Mouse (Mus musculus) urinary bladder, adult 2 months (tissue): ENCODE measurements around the gene Thy1. TPM values are rescaled to one million over a fixed set of nuclear protein-coding genes. Genes with fewer than 3 reads are reported as not detected.

Source experiments
- DNase-seq: peaks from one replicate; pipeline ENCODE4 v3.0.0; 2022; ENCODE audit warnings: low spot score
- polyA plus RNA-seq: library from polyadenylated mRNA; depleted of rRNA; stranded (reverse); fragments of >200 nt; gene quantifications from 2 replicates; pipeline ENCODE4 v1.2.3, GENCODE M21; 2012; rRNA removed

Thy1 gene
- 93.6 and 128 TPM in 2 replicates for polyA plus RNA-seq

DNA sequence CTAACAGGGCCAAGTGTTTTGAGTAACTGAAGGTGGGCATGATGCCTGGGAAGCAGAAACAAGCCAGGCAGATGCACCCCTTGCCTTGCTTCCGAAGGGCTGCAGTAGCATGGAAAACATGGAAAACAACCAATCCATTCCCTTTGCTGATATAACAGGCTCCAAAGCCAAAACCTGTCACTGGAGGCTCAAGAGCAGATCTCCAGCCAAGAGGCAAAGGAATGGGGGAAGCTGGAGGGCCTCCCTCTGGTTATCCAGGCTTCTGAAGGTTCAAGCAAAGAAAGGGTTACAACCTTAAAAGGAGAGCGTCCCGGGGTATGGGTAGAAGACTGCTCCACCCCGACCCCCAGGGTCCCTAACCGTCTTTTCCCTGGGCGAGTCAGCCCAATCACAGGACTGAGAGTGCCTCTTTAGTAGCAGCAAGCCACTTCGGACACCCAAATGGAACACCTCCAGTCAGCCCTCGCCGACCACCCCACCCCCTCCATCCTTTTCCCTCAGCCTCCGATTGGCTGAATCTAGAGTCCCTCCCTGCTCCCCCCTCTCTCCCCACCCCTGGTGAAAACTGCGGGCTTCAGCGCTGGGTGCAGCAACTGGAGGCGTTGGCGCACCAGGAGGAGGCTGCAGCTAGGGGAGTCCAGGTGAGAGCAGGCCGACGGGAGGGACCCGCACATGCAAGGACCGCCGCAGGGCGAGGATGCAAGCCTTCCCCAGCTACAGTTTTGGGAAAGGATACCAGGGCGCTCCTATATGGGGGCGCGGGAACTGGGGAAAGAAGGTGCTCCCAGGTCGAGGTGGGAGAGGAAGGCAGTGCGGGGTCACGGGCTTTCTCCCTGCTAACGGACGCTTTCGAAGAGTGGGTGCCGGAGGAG, at the start of gene Thy1:
Gene Thy1 (plus strand): TSS at position 549 of the 872 bp plus-strand sequence.
- no peak for DNase-seq

DNA sequence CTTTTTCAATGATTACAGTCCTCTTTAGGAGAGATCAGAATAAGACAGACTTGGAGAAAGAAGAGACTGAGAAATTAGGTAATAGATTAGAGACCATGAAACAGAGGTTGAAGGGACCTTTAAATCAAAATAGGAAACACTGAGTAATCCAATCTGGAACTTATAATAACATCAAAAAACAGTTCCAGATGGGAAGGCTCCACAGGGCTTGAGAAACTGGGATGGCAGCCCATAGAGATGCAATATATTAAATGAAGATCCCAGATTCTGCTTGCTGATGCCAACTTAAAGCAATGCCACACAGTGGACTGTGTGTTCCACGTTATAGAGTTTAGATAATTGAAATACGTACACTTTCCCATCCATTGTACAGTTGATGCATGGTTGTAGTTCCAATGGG, 45.5 kb upstream of the Thy1 start:
- no peak for DNase-seq

DNA sequence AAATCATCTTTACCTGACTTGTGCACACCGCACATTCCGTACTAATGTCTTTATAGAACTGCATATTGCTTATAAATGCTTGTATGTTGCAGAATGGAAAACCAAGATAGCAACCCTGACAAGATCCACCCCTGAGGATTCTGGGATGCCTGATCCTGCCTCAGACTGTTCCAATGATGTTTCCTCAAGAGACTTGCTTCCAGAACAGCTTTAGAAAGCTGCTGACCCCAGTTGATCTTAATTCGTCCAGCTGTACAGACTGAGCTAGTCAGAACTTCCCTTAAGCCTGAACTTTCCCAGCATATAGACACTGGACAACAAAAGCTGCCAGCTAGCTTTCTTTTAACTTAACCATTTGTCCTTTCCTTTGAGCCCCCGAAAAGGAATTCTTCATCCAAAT, 44.3 kb upstream of the Thy1 start:
- DNase-seq: no peak

DNA sequence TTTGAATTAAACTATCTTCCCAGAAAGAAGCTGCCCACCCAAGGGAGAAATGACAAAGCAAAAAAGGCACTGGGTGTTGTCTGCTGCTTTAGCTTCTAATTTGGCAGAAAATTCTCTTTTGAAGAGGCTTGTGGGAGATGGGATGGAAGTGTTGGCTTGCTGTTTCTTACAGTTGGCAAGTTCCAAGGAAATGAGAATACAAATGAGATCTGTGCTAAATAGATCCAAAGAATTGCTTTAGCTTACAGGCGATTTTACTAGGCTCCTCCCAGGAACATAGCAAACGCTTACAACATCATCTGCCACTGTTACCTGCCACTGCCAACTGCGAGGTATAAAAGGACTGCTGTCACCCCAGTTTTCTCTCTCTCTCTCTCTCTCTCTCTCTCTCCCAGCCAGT, 38.8 kb upstream of the Thy1 start:
- DNase-seq: no peak

DNA sequence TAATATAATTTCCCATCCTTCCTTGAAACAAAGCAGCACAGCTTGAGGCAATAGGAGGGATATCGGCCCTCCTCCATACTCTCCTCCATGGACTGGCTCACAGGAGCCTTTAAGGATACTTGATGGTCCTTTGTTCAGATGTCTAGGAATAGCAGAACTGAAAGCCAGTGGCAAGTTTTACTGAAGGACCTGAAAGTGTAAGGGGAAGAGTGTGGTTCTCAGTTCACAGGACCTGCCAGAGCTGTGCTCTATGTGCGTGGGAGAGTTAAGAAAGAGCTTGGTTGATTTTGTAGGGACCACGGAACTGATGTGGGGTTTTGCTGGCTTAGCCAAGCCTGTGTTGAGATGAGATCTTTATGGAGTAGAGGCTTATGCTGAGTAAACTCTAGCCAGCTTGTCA, 37.9 kb upstream of the Thy1 start:
- DNase-seq: no peak

DNA sequence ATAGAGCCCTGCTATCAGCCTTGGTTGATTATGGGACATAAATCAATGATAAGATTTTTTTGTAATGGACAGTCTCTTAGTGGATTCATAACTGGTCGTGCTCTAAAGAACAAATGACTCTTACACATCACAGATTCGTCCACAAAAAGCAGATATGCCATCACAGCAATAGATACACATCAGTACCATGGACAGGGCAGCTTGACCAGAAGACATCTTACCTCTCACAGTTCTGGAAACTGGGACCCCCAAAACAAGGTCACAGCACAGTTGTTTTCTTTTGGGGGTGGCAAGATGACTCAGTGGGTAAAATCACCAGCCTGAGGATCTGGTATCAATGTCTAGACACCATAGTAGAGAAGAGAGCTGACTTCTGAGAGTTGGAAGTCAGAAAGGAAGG, 35.9 kb upstream of the Thy1 start:
- DNase-seq: no peak

DNA sequence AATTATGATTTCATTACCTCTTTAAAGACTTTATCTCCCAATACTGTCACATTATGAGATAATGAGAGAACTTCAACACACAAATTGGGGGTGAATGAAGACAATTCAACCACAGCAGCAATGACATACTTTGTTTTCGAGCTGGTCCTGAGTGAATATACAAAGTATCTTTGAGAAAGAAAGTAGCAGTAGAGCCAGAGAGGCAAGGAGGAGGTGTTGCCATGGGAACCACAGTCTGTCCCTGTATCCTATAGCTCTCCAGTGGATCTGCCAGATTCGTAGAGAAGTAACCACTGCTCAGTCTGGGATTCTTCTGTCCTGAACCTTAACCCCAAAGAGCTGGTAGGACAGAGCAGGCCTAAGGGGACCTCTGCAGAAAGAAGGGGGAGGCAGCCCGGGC, 35.2 kb upstream of the Thy1 start:
- no peak for DNase-seq

DNA sequence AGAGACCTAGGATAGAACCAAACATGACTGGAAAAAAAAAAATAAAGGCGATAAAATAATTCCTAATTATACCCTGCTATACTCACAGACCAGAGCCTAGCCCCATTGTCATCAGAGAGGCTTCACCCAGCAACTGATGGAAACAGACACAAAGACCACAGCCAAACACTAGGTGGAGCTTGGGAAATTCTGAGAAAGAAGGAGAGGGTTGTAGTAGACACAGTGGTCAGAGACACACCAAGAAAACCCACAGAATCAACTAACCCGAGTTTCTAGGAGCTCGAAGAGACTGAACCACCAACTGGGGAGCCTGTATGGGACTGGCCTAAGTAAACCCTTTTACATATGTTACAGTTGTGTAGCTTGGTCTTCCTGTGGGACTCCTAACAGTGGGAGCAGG, 32.3 kb upstream of the Thy1 start:
- DNase-seq: no peak

DNA sequence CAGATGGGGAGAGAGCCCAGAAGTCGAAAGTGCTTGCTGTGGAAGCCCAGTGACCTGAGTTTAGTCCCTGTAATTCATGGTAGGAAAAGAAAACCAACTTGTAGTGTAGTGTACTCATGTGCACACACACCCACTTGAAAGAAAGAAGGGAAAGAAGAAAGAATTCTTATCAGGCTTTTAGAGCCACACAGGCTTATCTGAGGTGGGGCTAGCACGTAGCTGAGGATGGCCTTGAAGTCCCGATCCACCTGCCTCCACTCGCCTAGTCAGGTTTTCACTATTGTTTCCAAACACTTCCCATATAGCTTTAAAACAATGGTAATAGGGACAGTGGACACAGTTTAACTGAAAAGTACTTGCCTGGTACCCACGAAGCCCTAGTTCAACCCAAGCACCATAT, 31.5 kb upstream of the Thy1 start:
- no peak for DNase-seq

DNA sequence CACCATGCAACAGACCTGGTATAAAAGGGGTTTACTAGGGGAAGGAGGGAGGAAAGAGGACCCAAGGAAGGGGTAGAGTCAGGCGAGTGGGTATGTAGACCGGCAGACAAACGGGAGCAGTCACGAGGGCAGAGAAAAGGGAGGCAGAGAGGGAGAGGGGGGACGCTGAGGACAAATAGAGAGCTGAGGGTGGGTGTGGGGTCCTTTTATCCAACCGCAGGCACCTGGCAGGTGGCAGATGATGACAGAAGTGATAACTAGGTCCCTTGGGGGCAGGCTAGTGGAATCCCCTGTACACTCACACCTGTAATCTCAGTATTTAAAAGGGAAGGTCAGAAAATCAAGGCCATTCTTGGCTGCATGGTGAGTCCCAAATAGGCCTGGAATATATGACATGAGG, 31.0 kb upstream of the Thy1 start:
- no peak for DNase-seq

DNA sequence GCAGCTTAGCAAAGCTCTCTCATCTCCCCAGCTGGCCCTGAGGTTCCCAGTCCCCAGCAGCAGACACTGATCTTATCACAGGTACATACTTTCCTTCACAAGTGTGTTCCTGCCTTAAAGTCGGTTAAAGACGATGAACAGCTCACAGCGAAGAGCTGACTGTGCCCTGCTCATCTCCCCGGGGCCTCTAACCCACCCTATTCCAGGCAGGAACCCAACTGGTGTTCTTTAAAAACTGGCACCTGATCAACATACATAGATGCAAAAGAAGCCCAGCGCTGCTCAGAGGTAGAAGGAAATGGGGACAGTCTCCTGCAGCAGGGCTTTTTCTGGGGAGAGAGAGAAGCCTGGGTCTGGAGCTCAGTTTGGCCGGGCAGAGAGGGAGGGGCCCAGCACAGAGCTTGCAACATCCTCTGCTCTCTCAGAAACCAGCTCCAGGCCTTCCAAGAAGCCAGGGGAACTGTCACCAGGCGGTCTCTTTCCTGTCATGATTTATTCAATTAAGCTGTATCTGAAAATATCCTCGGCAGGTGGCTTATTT, 30.4 kb upstream of the Thy1 start:
- DNase-seq: no peak

DNA sequence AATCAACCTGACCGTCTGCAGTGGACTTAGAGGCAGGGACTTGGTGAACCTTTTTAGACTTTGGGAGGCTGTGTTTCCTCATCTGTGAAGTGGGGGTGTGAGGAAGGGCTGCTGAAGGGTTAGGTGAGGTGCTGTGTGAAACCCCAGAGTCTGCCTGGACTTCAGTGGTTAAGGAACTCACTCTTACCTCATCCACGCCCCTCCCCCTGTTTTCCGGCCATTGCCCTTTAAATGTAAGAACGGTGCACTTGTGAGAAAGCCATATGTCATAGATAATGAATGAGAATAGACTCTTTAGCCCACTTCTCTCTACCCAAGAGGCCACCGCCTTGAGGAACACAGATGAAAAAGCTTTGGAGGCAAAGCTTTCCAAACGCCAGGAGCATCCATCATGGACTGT, 29.4 kb upstream of the Thy1 start:
- DNase-seq: no peak

DNA sequence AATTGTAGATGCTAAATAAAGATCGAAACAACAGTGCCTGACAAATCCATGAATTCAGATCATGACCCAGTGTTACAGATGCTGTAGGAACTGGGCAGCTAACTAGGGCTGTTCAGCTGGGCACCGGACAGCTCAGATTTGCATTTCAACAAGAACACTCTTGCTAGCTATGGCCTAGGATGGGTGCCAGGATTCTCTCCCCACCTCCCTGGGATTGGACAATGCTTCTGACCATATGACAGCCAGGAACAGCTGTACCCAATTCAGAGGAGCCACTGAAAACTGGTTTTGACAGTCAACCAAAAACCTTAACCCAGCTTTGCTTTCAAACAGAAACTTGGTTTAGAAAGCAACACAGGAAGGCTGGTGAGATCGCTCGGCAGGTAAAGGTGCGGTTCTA, 26.9 kb upstream of the Thy1 start:
- DNase-seq: no peak

DNA sequence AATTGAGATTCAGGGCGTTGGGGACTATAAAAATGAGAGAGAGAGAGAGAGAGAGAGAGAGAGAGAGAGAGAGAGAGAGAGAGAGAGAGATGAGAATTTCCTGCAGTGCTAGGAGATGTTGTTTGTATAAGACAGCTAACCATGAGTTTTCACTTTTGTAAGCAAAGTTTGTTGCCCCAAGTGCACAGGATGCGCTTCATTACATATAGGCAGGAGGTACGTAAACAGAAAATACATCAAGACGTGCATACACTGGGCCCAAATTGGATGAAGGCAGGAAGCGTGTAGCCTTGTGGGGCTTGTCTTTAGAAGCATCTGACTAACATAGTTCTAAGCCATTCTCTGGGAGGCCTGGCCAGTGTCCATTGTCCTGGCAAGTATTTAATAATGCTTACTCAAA, 25.3 kb upstream of the Thy1 start:
- DNase-seq: no peak

DNA sequence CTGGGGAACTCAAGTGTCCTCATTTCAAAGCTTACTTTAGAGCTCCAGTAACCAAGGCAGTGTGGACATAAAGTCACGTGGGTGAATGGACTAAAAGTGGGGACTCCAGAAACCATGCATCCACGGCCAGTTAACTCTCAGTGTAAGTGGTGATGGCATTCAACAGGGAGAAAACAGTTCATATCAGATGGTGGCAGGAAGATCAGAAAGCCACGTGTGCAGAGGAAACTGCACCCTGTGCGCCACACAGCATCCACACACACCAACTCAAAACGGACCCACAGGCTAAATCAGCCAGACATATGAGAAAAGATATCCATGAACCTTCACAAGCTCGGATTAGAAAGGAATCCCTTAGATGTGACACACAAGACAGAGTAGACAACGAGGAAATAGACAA, 23.2 kb upstream of the Thy1 start:
- DNase-seq: no peak

DNA sequence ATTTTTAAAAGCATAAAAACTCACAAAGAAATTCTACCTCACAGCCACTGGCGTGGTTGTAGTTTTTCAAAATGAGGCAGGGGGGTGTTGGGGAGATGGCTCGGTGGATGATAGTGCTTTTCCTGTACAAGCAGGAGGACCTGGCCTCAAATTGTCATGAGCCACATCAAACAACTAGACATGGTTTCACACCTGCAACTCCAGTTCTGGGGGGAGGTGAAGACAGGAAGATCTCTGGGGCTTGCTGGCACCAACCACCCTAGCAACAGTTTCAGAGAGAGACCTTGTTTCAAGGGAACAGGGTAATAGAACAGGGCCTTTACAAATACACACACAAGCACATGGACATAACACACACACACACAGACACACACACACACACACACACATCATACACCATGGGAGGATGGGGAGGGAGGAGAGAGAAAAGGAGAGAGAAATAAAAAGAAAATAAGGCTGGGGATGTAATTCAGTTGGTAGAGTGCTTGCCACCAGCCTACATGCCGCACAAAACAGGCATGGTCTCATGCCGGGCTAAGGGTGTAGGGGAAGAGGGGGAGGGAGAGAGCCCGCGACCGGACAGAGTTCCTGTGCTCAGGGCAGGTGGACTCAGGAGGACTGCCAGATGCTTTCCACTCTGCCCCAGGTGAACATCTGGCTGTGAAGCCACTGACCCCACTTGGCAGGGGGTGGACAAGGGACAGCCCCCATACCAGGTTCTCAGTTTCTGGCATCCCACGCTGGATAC, 20.9 kb upstream of the Thy1 start:
- DNase-seq: no peak

DNA sequence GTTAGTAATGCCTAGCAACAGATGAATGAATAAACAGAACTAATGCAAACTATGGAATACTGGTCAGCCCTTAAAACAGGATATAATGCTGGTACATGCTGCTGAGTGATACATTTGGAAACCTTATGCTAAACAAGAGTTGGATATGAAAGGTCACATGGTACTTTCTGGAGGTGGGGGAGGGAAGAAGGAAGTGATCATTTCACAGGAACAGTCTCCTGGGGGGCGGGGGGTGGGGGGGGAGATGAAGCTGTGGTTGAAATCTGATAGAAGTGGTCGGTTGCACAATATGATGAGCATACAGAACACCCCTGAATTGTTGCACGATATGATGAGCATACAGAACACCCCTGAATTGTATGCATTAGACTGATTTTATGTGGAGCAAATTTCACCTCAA, 19.1 kb upstream of the Thy1 start:
- DNase-seq: no peak

DNA sequence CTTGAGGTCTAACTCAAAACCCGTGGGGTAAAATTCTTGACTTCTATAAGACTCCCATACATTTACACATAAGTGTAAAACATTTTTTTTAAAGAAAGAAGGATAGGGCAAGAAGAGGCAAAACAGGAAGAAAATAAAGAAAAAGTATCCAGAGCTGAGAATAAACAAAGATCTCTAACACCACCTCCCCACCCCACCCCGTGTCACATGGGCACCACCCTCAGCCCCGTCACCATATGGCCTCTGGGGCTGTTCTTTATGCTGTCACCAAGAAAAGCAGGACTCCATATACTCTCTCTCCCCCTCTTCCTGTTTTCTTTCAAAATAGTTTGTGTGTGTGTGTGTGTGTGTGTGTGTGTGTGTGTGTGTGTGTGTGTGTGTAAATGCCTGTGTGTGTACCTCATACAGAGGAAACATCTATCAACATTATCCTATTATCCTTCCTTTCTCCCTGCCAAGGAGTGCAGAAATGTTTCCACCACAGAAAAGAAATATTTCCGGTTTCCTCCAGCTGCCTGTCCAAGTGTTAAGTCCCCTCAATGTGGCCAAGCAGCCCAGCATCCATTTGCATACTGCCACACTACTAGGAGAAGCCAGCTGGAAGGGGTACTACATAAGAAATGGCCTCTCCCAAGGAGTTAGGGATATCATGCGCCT, 13.5 kb upstream of the Thy1 start:
- DNase-seq: no peak

DNA sequence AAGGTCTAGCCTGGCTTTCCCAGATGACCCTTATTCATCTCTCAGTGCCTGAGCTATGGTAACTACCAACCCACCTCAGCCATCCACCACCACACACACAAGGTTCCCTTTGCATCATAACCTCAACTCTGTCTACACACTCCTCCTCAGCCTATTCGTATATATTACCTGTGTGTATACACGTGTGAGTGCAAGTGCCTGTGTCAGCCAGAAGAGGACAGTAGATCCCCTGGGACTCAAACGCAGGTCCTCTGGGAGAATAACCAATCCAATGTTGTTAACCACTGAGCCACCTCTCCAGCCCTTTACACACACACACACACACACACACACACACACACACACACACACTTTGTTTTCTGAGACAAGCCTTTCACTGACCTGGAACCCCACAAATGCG, 12.5 kb upstream of the Thy1 start:
- no peak for DNase-seq

DNA sequence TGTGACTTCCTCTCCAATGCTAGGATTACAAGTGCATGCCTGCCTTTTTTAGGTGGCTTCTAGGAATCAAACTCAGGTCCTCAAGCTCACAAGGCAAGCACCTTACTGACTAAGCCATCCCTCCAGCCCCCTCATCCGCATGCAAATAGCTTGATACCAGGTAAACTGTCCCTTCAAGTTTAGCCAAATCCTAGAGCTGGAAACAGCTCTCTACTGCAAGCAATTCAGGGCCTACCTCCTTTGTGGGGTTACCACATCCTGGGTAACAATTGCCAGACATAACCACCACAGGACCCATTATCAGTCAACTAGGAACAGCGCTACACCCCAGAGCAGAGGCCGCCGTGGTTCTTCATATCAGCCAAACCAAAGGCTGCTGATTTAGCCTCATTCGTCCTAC, 12.1 kb upstream of the Thy1 start:
- DNase-seq: no peak

DNA sequence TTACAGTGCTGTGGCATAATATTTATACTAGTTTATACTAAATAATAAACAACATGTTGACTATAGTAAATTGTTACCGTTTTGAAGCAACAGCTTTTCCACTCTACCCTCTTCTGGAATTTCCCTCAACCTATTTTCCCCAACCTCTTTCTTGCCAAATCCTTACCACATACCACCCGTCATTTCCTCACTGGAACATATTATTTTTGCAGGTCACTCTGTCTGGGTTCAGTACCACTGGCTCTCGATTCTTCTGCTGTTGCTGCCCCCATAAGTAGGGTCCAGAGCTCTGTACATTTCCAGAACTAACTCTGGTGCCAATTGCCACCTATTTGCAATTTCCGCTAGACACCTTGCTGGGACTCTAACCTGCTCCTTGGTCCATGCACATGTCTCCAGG, 11.2 kb upstream of the Thy1 start:
- DNase-seq: no peak

DNA sequence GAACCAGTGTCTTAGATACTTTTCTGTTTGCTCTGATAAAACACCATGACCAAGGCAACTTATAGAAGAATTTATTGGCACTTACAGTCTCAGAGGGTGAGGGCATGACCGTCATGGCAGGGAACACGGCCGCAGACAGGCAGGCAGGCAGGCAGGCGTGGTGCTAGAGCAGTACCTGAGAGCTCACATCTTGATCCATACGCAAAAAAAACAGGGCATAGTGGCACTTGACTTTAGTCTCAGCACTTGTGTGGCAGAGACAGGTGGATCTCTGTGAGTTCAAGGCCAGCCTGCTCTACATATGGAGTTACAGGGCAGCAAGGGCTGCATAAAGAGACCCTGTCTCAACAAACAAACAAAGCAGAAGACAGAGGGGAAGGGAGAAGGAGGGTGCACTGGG, 9.9 kb upstream of the Thy1 start:
- no peak for DNase-seq
